Mouse (Mus musculus) CH12.LX (cell line): ENCODE measurements around the gene Sh3tc1. TPM values are rescaled to one million over a fixed set of nuclear protein-coding genes. Genes with fewer than 3 reads are reported as not detected.

Experiments used
- DNase-seq: peaks from one replicate; pipeline ENCODE4 v3.0.0-alpha.2; 2013; ENCODE audit errors: extremely low read depth
- H3K27ac ChIP-seq: 2 replicates; pipeline ENCODE4 v1.5.1; 2012; ENCODE audit warnings: low read depth, mild to moderate bottlenecking, control low read depth, moderate library complexity; ENCODE audit not compliant: insufficient read depth
- H3K27me3 ChIP-seq: replicated peaks from 2 replicates; pipeline ENCODE3; 2012; ENCODE audit warnings: inconsistent platforms
- H3K36me3 ChIP-seq, 2 experiments: replicated peaks in 1 of 2; 2 replicates each; pipeline versions ENCODE3 to v1.6.1; 2012; ENCODE audit warnings: inconsistent platforms in 1 of 2, low read length in 1 of 2, mild to moderate bottlenecking in 1 of 2, mixed read lengths in 1 of 2, moderate library complexity in 1 of 2; ENCODE audit not compliant: control insufficient read depth in 1 of 2, insufficient read depth in 1 of 2
- H3K4me1 ChIP-seq, 2 experiments: 2 replicates each; pipeline ENCODE4 v1.6.1; 2012; ENCODE audit warnings: inconsistent platforms in 1 of 2, moderate library complexity in 1 of 2; ENCODE audit not compliant: insufficient read depth in 2 of 2, control insufficient read depth in 1 of 2
- H3K4me2 ChIP-seq: 2 replicates; pipeline ENCODE4 v1.6.1; 2012; ENCODE audit warnings: low read depth, mild to moderate bottlenecking, control low read depth; ENCODE audit not compliant: poor library complexity, insufficient read depth, severe bottlenecking
- H3K4me3 ChIP-seq, 3 experiments: fragments of 150-350 bp in 1 of 3; sonication (generic) in 1 of 3; replicated peaks in 1 of 3; 2 replicates each; pipeline versions ENCODE3 to v1.5.1; 2011 to 2012; ENCODE audit warnings: low read depth in 2 of 3, low read length in 2 of 3, mild to moderate bottlenecking in 2 of 3, moderate library complexity in 2 of 3, control low read depth in 1 of 3, improper control_type of control experiment in 1 of 3, inconsistent platforms in 1 of 3, mixed read lengths in 1 of 3; ENCODE audit not compliant: poor library complexity in 1 of 3
- H3K79me2 ChIP-seq: replicated peaks from 2 replicates; pipeline ENCODE4 v1.6.1; 2012; ENCODE audit warnings: mild to moderate bottlenecking, moderate library complexity; ENCODE audit not compliant: control insufficient read depth, poor library complexity, insufficient read depth, severe bottlenecking; ENCODE audit errors: extremely low read depth
- H3K9ac ChIP-seq: 2 replicates; pipeline ENCODE4 v1.6.1; 2012; ENCODE audit warnings: low read depth, mild to moderate bottlenecking, control low read depth, moderate library complexity; ENCODE audit not compliant: insufficient read depth
- H3K9me3 ChIP-seq: replicated peaks from 2 replicates; pipeline ENCODE3; 2012; ENCODE audit warnings: low read length, inconsistent platforms, mixed read lengths
- CHD1 ChIP-seq: IDR thresholded peaks from 2 replicates; pipeline ENCODE4 v1.6.1; 2012; ENCODE audit warnings: low read depth, low read length, improper control_type of control experiment, inconsistent platforms
- CHD2 ChIP-seq: IDR thresholded peaks from 2 replicates; pipeline ENCODE4 v1.6.1; 2011; ENCODE audit warnings: low read length, improper control_type of control experiment
- E2F4 ChIP-seq: IDR thresholded peaks from 2 replicates; pipeline ENCODE4 v1.6.1; 2011; ENCODE audit warnings: low read depth, low read length, improper control_type of control experiment; ENCODE audit not compliant: insufficient replicate concordance
- EP300 ChIP-seq: IDR thresholded peaks from 2 replicates; pipeline ENCODE4 v1.6.1; 2011; ENCODE audit warnings: low read length, improper control_type of control experiment
- ETS1 ChIP-seq: conservative IDR thresholded peaks from 2 replicates; pipeline ENCODE4 v1.6.1; 2012; ENCODE audit warnings: low read depth, mild to moderate bottlenecking, inconsistent platforms, low read length, improper control_type of control experiment, moderate library complexity
- JUN ChIP-seq: IDR thresholded peaks from 2 replicates; pipeline ENCODE4 v1.6.1; 2011; ENCODE audit warnings: low read depth, mild to moderate bottlenecking, low read length, improper control_type of control experiment, moderate library complexity; ENCODE audit not compliant: insufficient read depth
- MAZ ChIP-seq: IDR thresholded peaks from 2 replicates; pipeline ENCODE4 v1.6.1; 2012; ENCODE audit warnings: low read depth, mild to moderate bottlenecking, inconsistent platforms, low read length, improper control_type of control experiment, moderate library complexity
- MEF2A ChIP-seq: IDR thresholded peaks from 2 replicates; pipeline ENCODE4 v1.6.1; 2014; ENCODE audit warnings: low read depth, mild to moderate bottlenecking, inconsistent platforms, low read length, improper control_type of control experiment, borderline replicate concordance
- MXI1 ChIP-seq: IDR thresholded peaks from 2 replicates; pipeline ENCODE4 v1.6.1; 2011; ENCODE audit warnings: mild to moderate bottlenecking, low read depth, low read length, improper control_type of control experiment
- MYC ChIP-seq: IDR thresholded peaks from 2 replicates; pipeline ENCODE4 v1.6.1; 2011; ENCODE audit warnings: low read depth, mild to moderate bottlenecking, improper control_type of control experiment, low read length
- PAX5 ChIP-seq: IDR thresholded peaks from 2 replicates; pipeline ENCODE4 v1.6.1; 2012; ENCODE audit warnings: low read length, inconsistent platforms, mixed read lengths
- POLR2AphosphoS2 ChIP-seq: IDR thresholded peaks from 2 replicates; pipeline ENCODE4 v1.6.1; 2011; ENCODE audit warnings: low read depth, low read length, improper control_type of control experiment
- RAD21 ChIP-seq: IDR thresholded peaks from 2 replicates; pipeline ENCODE4 v1.6.1; 2011; ENCODE audit warnings: low read depth, mild to moderate bottlenecking, low read length, improper control_type of control experiment, moderate library complexity
- TCF12 ChIP-seq: IDR thresholded peaks from 2 replicates; pipeline ENCODE4 v1.6.1; 2014; ENCODE audit warnings: low read depth, mild to moderate bottlenecking, inconsistent platforms, low read length, improper control_type of control experiment
- UBTF ChIP-seq: IDR thresholded peaks from 2 replicates; pipeline ENCODE4 v1.6.1; 2012; ENCODE audit warnings: low read depth, mild to moderate bottlenecking, inconsistent platforms, low read length, improper control_type of control experiment, moderate library complexity
- dilution Hi-C: fragments of 300-500 bp; cut with MboI; formaldehyde crosslinking; loops from 2 replicates; pipeline ENCODE4 v1.14.3; 2020; ENCODE audit warnings: low sequenced_read_pairs; ENCODE audit not compliant: extremely low pct_unique_long_range_greater_than_20kb, extremely low pct_ligation_motif_present
- in situ Hi-C: fragments of 300-500 bp; cut with MboI; formaldehyde crosslinking; loops from 3 replicates; pipeline ENCODE4 v1.14.3; 2019; ENCODE audit warnings: low sequenced_read_pairs, low pct_ligation_motif_present, low pct_unique_long_range_greater_than_20kb, mixed read lengths
- polyA plus RNA-seq: library from polyadenylated mRNA; unstranded; fragments of >175 nt; gene quantifications from 2 replicates; pipeline ENCODE4 v1.2.1, GENCODE M21; 2012; ENCODE audit warnings: low read depth; ENCODE audit not compliant: insufficient read length
- total RNA-seq, 2 experiments: library from RNA; depleted of rRNA; stranded (reverse); fragments of 300-350 nt in 1 of 2; fragments of >200 nt in 1 of 2; gene quantifications; 2 replicates each; pipeline ENCODE4 v1.2.3; 2012 to 2014

Sh3tc1 gene
- total and polyA plus RNA-seq, 3 experiments = 0.85 to 2.3 (median 1.2) TPM

- H3K4me2 ChIP-seq = no peak overlapping the region
- no peak overlapping the region for H3K27ac ChIP-seq
- dilution Hi-C loops (no loop called here), in situ Hi-C loops (no loop called here)
- DNase-seq = no peak
- H3K9me3 ChIP-seq = no peaks in the 10 kb centered on the region
- H3K9ac ChIP-seq = no peak overlapping the region
- no peaks in the 10 kb centered on the region for H3K27me3 ChIP-seq
- no peaks in the 10 kb centered on the region for H3K79me2 ChIP-seq
- peaks cover 2 to 7% of the 10 kb centered on the region in 2 experiments; a peak in 2 of 4 replicates for H3K4me1 ChIP-seq
- TF ChIP-seq CHD2 (peak; percentile 64; the same call in 1 of the 2 replicates), MYC (no peak)
- TF ChIP-seq, all 38 proteins: peak for 1
- Histone ChIP-seq H3K36me3 (peaks cover 0 to 29% of the 10 kb centered on the region in 2 experiments), H3K4me3 (no peak overlapping the region)
Measured at GRCm38 (mm10) chr5:35705411-35705810, 34.4 kb downstream of the Sh3tc1 start.

GRCm38 (mm10) chr5:35703814-35704213 is 36.0 kb downstream of the Sh3tc1 start:
- H3K27me3 ChIP-seq = no peaks in the 10 kb centered on the region
- no peak overlapping the region for H3K27ac ChIP-seq
- in situ Hi-C loops = no loop called here
- no peak for DNase-seq
- H3K36me3 ChIP-seq = peaks cover 0 to 42% of the 10 kb centered on the region in 2 experiments
- no peak for TF ChIP-seq EP300
- no peak for TF ChIP-seq TCF12
- TF ChIP-seq E2F4 = no peak
- TF ChIP-seq CHD1 = no peak
- no peak for TF ChIP-seq PAX5
- TF ChIP-seq RAD21 = no peak
- TF ChIP-seq MEF2A = no peak
- TF ChIP-seq MYC = no peak
- no peak for TF ChIP-seq UBTF
- TF ChIP-seq POLR2AphosphoS2 = no peak
- no peak overlapping the region for H3K9ac ChIP-seq
- H3K4me2 ChIP-seq = no peak overlapping the region
- H3K4me1 ChIP-seq = peaks cover 2 to 7% of the 10 kb centered on the region in 2 experiments; a peak in 2 of 4 replicates
- H3K4me3 ChIP-seq = no peak overlapping the region
- no peaks in the 10 kb centered on the region for H3K79me2 ChIP-seq
- H3K9me3 ChIP-seq = no peaks in the 10 kb centered on the region
- dilution Hi-C loops = no loop called here

- no peak for TF ChIP-seq ETS1
- no peak for TF ChIP-seq JUN
- no peak for TF ChIP-seq MXI1
- no peak for TF ChIP-seq MAZ
- Histone ChIP-seq H3K27me3 (no peaks in the 10 kb centered on the region), H3K4me2 (no peak overlapping the region), H3K36me3 (peaks cover 0 to 43% of the 10 kb centered on the region in 2 experiments), H3K4me1 (peaks cover 2 to 12% of the 10 kb centered on the region in 2 experiments; a peak in 3 of 4 replicates), H3K9me3 (no peaks in the 10 kb centered on the region), H3K27ac (no peak overlapping the region), H3K79me2 (no peaks in the 10 kb centered on the region), H3K4me3 (no peak overlapping the region), H3K9ac (no peak overlapping the region)
- DNase-seq = no peak
- dilution Hi-C loops (no loop called here), in situ Hi-C loops (no loop called here)
Measured at GRCm38 (mm10) chr5:35703183-35703582, 36.6 kb downstream of the Sh3tc1 start.
